Mouse (Mus musculus) ES-Bruce4 (cell line): ENCODE measurements at regions not wholly inside any gene's neighbourhood (a gene's known extent, or its start where the extent isn't known, plus 50 kb on each side); places are given as distances from the start of the nearest gene placed in this dataset.

ENCODE experiments used
- CTCF ChIP-seq: IDR thresholded peaks from one replicate; pipeline ENCODE4 v1.8.1; 2011; ENCODE audit warnings: low read depth, low read length
- EP300 ChIP-seq: IDR thresholded peaks from 2 replicates; pipeline ENCODE4 v1.6.1; 2011; ENCODE audit warnings: low read depth, low read length; ENCODE audit not compliant: insufficient read depth
- POLR2A ChIP-seq: IDR thresholded peaks from one replicate; pipeline ENCODE4 v1.8.1; 2011; ENCODE audit warnings: low read length; ENCODE audit not compliant: insufficient read depth

- TF ChIP-seq CTCF (peak; percentile 8), POLR2A (no peak), EP300 (no peak)
Observed at GRCm38 (mm10) chr15:7480792-7481210, 82.6 kb upstream of the Egflam start.
